Mouse (Mus musculus) urinary bladder, postnatal 4 days (tissue): ENCODE results near the gene Apod.
"Not testable (repeated sequence)": the region's sequence is repeated elsewhere in the genome, so short reads cannot be mapped to it uniquely, and the experiment has no call there.

Experiments
- DNase-seq, 2 experiments: peaks; one replicate each; pipeline ENCODE4 v3.0.0; 2021 to 2022; ENCODE audit warnings: low spot score in 2 of 2

Apod gene

DNA sequence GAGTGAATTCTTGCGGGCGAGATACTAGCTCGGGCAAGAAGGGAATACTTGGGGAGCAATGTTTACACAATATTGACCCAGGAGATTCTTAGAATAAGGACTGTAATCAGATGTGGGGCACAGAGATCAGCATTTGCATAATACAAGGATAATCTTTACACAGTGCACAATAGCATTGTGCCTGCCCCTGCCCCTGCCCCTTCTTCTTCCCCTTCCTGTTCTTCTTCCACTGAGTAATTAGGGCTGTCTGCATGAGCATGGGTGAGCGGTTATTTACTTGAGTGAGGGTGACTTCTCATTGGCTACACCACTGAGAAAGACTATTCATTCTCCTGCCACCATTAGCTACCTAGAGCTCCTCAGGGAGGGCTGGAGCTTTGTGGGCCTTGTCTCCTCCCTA is 6.9 kb upstream of the Apod start:
- no peak for DNase-seq

GRCm38 (mm10) chr16:31320954-31321353 is 6.3 kb upstream of the Apod start:
- no peak for DNase-seq

DNA sequence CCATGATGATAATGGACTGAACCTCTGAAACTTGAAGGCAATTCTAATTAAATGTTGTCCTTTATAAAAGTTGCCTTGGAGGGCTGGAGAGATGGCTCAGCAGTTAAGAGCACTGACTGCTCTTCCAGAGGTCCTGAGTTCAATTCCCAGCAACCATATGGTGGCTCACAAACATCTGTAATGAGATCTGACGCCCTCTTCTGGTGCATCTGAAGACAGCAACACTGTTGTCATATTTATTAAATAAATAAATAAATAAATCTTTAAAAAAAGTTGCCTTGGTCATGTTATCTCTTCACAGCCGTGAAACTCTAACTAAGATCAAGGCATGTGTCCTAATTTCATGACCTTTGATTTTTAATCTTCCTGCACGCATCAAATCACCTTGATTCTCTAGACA is 5.1 kb upstream of the Apod start:
- not testable (repeated sequence) for DNase-seq

GRCm38 (mm10) chr16:31319316-31319715 is 4.7 kb upstream of the Apod start:
- no peak for DNase-seq

GRCm38 (mm10) chr16:31318418-31318817 is 3.8 kb upstream of the Apod start:
- no peak for DNase-seq

DNA sequence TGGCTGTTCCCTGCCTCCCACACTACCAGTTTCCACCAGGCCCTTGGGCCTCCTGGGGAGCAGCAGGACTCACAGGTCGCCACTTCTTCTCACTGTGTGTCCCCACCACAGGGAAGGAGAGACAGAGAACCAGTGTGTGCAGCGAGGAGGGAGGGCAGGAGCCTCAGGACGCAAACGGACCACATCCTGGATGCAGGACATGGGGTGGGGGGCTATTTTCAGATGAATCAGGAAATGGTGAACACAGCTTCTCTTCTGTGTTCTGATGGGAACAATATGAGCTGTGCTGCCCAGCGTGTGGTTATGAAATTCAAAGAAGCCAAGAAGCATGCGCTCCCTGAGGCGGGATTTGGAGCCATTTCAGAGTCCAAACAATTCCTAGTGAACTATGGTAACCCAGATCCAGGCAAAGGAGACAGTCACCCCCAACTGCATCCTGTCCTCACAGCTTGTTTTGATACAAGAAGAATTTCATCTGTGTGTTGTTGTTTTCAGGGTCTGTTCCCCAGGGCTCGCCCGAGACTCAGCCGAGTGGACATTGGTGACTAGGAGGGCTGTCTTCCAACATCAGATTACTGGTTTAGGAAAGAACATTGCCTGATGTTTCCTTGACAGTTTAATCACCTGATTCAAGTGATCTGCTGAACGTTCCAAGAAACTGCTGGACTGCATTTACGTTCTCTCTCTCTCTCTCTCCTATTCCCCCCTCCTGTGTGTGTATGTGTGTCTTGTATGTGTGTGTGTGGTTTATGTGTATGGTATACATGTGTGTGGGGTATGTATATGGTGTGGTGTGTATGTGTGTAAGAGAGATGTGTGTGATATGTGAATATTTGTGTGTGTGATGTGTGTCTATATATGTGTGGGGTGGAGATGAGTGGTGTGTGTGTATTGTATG is 1.9 kb upstream of the Apod start:
- DNase-seq = peak in 1 of 2 experiments; percentile 56

DNA sequence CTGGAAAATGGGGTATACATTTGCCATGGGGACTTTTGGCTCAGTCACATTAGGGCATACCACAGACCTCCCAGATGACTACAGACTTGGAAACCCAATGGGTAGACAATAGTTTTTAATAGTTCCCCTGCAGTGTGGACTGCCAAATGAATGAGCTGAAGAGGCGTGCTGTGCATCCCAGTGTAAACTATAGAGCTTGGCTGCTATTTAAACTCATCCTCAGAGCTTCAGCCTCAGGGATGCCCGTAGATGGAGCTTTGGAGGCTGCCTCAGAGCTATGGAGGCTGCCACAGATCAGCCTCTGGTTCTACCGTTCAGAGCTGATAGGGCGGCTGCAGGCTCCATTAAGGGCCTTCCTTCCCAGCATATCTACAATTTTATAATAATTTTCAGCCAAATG is 686 bp upstream of the Apod start:
- DNase-seq = no peak

DNA sequence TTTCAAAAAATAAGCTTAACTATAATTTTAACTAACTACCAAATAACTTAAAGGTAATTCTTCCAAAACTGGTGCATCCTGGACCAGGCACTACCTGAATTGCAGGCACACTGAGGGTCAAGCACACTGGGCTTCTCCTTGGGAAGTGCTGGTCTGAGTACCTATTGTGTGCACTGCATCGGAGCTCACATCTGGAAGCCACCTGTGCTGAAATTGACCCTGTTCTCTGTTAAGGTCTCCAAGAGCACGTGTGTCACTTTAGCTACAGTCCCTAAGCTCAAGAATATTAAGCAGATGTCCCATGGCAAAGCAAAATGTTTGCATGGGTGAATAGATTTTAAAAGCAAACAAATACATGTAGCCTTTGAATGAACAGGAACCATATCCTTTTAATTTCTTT is 997 bp downstream of the Apod start:
- no peak for DNase-seq

DNA sequence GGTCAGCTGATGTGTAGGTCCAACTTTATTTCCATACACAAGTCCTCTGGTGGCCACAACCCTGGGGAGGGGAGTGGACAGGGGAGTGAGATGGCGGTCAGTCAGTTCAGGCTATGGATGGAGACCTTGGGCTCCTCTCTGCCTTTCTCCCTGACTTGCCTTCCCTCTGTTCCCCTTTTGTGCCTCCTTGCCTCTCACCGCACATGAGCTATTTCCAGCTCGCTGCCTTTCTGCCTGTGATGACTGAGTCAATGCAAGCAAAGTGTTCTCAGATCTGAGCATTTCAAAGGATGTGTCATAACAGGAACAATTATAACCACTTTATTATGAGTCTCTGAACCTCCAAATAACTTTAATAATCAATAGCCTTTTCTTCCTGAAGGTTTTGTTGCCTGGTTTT is 2.3 kb downstream of the Apod start:
- DNase-seq = no peak

- DNase-seq = no peak
Observed at GRCm38 (mm10) chr16:31305199-31305919, 9.2 kb downstream of the Apod start.

DNA sequence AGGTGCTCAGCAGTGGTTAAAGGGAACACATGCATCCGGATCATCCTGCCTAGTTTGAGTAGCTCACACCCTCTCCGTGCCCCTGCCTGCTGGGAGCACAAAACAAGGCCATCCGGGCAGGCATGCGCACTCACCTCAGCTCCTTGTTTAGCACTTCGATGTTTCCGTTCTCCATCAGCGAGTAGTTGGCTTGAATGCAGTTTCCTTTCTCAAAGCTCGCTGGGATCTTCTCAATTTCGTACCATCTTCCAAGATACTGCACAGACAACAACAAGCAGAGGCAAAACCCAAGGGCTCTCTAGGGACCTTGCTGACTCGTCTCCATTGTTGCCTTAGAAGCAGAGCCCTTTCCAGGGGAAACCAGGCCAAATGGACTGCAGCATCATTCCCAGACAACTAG is 11.3 kb downstream of the Apod start:
- no peak for DNase-seq

DNA sequence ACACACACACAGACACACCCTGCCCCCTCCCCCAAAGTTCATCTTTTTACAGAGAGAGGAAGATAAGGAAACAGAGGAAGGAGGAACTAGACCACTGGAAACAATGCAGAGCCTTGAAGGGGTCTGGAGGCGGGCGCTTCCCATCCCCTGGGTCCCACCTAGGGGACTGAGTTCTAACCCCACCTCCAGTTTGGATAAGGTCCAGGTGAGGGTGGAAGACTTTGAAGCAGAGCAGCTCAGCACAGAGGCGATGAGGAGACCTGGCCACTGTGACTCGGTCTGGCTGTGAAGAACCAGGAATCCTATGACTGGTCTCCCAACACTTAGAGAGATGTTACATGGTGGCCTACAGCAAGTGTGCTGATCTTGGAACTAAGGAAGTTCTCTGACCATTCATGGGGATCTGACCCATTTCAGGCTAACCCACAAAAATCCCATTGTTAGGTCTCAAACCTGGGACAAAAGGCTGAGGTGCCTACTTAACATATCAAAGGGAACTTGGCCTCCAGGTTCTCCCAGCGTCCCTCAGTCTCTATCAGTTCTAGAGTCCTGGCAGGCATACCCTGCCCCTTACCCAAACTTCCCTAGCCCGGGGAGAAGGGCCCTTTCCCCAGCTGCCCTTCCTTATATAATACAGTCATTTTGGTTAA is 13.6 kb downstream of the Apod start:
- DNase-seq = no peak

GRCm38 (mm10) chr16:31300467-31300866 is 14.1 kb downstream of the Apod start:
- DNase-seq = no peak

GRCm38 (mm10) chr16:31299960-31300353 is 14.7 kb downstream of the Apod start:
- DNase-seq = no peak

GRCm38 (mm10) chr16:31299164-31299959 is 15.2 kb downstream of the Apod start:
- no peak for DNase-seq

- no peak for DNase-seq
Observed at GRCm38 (mm10) chr16:31297113-31297512, 17.5 kb downstream of the Apod start.

DNA sequence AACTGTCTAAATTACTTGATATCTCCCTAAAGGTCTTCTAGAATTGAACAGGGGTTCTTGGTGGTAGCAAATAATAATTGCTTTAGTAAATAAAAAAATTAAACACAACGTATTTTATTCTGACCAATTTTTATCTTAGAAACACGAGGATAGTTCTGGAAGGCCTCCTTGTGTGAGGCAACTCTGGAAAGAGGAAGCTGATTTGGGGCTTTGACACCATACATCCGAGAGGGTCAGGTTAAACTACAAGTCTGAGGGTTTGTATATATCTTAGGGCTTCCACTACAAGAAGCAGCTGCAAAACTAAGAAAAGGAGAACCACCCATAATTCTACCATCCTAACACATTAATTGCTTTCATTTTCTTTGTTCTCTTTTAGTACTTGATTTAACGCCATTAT is 20.8 kb downstream of the Apod start:
- DNase-seq = no peak

DNA sequence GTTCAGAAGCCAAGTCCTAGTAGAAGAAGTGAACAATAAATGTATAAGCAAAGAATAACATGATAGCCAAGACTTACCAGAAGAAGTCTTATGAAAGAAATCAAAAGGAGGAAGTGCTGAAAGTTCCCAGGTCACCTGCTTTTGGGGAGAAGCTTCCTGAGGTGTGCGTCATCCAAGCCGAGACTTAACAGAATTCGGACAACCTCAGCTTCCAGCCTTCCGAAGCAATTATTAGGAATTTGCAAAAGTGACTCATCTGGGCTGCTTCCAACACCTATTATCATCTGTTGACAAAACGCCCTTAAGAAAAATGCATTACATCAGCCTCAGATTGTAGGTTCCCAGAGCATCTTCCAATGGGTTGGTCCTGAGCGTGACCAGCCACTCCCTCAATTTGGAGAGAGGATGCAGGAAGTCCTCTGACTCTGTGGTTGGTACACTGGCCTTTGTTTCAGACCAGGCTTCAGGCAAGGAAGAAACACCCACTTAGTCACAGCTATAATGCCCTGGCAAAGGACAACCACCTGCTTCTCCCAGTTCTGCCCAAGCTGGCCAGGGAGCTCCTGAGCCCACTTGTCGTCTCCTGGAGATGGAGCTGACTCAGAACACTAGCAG is 23.8 kb downstream of the Apod start:
- no peak for DNase-seq

DNA sequence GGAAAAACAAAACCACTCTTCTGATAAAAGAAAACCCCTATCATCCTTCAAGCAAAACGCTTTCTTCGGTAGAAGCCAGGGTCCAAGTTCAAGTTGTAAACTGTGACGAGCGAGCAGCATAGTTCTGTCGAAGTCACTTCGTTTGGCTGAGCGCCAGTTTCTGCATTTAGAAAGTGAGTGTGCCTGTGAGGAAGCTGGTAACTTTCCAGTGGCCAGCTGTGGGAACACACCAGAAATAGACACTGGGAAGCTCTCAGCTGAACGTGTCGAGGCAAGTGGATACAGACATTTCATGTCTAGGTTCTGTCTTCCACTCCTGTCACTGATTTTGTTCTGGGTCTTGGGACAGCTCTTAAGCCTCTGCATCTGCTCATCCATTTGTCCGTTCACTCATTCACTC is 24.3 kb downstream of the Apod start:
- peak; percentile 72 to 82 for DNase-seq

DNA sequence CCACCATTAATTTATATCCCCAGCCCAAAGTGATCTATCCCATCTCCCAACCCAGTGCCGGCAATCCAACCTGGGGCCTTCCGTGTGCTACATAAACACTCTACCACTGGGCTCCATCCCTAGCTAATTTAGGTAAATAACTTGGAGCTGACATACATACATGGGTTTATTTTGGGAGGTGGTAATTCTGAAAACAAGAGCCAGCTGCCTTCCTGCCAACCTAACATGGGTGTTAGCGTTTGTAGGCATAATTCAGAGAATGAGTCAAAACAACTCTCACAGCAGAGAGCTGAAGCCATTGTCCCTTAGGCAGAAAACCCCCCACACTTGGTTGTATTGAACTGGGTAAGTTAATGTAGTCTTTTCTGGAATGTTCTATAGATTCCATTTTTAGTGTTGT is 26.9 kb downstream of the Apod start:
- DNase-seq = no peak

DNA sequence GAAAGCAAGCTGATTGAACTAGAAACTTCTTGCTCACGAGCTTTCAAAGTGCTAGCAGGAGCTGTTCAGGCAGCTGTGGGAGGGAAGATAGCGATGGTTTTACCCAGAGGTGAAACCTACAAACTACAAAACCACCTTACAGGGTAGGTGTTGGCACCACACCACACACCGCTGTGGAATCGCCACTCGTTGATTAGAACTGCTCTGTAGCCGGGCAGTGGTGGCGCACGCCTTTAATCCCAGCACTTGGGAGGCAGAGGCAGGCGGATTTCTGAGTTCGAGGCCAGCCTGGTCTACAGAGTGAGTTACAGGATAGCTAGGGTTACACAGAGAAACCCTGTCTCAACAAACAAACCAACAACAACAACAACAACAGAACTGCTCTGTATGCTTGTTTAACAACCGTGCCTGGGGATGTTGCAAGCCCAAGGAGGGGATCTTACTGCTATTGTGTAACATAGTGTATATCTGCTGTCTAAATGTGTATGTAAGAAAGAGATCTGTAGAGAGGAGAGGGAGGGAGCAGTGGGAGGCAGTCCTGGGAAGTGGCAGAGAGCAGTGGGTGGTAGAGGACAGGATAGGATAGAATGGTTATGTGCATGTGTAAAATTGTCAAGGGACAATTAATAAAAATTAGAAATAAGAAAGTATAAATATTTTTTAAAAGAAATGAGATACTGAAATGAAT is 27.7 kb downstream of the Apod start:
- no peak for DNase-seq
